Mouse (Mus musculus) MEL (cell line): ENCODE data around the gene Gimap7. TPM values are rescaled to one million over a fixed set of nuclear protein-coding genes. Genes with fewer than 3 reads are reported as not detected.

ENCODE experiments used
- DNase-seq: peaks from one replicate; pipeline ENCODE4 v3.0.0; 2011; ENCODE audit warnings: low read depth, low spot score
- H3K27ac ChIP-seq: 2 replicates; pipeline ENCODE4 v1.5.1; 2012; ENCODE audit warnings: low read depth, mild to moderate bottlenecking, control low read depth, low read length, moderate library complexity; ENCODE audit not compliant: control insufficient read depth
- H3K27me3 ChIP-seq, 2 experiments: fragments of 150-350 bp in 1 of 2; sonication (generic) in 1 of 2; 2 replicates each; pipeline ENCODE4 v1.6.1; 2012; ENCODE audit warnings: low read length in 2 of 2, mild to moderate bottlenecking in 2 of 2, improper control_type of control experiment in 1 of 2, moderate library complexity in 1 of 2; ENCODE audit not compliant: insufficient read depth in 2 of 2, control insufficient read depth in 1 of 2
- H3K36me3 ChIP-seq, 2 experiments: 2 replicates each; pipeline ENCODE4 v1.6.1; 2012 to 2014; ENCODE audit warnings: low read length in 2 of 2, improper control_type of control experiment in 1 of 2, inconsistent platforms in 1 of 2, mild to moderate bottlenecking in 1 of 2; ENCODE audit not compliant: insufficient read depth in 2 of 2, control insufficient read depth in 1 of 2
- H3K4me1 ChIP-seq, 2 experiments: fragments of 150-350 bp in 1 of 2; sonication (generic) in 1 of 2; 2 replicates each; pipeline ENCODE4 v1.6.1; 2012; ENCODE audit warnings: low read length in 2 of 2, improper control_type of control experiment in 1 of 2, mild to moderate bottlenecking in 1 of 2; ENCODE audit not compliant: insufficient read depth in 2 of 2, control insufficient read depth in 1 of 2
- H3K4me3 ChIP-seq, 2 experiments: fragments of 150-350 bp in 1 of 2; sonication (generic) in 1 of 2; 2 replicates each; pipeline ENCODE4 v1.5.1; 2012; ENCODE audit warnings: low read depth in 2 of 2, low read length in 2 of 2, mild to moderate bottlenecking in 2 of 2, moderate library complexity in 2 of 2, control low read depth in 1 of 2, improper control_type of control experiment in 1 of 2; ENCODE audit not compliant: control insufficient read depth in 1 of 2, insufficient read depth in 1 of 2
- H3K79me2 ChIP-seq: 2 replicates; pipeline ENCODE4 v1.6.1; 2012; ENCODE audit warnings: mild to moderate bottlenecking, low read length, moderate library complexity; ENCODE audit not compliant: control insufficient read depth, poor library complexity, insufficient read depth
- H3K9ac ChIP-seq: 2 replicates; pipeline ENCODE4 v1.6.1; 2012; ENCODE audit warnings: low read depth, mild to moderate bottlenecking, control low read depth, low read length, moderate library complexity; ENCODE audit not compliant: control insufficient read depth, poor library complexity, severe bottlenecking
- H3K9me3 ChIP-seq: fragments of 150-350 bp; sonication (generic); replicated peaks from 2 replicates; pipeline ENCODE4 v1.6.1; 2012; ENCODE audit warnings: mild to moderate bottlenecking, low read length, improper control_type of control experiment, moderate library complexity; ENCODE audit not compliant: insufficient read depth
- CHD1 ChIP-seq: IDR thresholded peaks from 2 replicates; pipeline ENCODE4 v1.6.1; 2012; ENCODE audit warnings: low read depth, mild to moderate bottlenecking, inconsistent platforms, low read length, improper control_type of control experiment
- CHD2 ChIP-seq: IDR thresholded peaks from 2 replicates; pipeline ENCODE4 v1.6.1; 2011; ENCODE audit warnings: low read length, improper control_type of control experiment
- CTCF ChIP-seq, 3 experiments: IDR thresholded peaks in 2 of 3; conservative IDR thresholded peaks in 1 of 3; 2 replicates each; pipeline ENCODE4 v1.5.1; 2011 to 2012; ENCODE audit warnings: low read length in 3 of 3, low read depth in 2 of 3, mild to moderate bottlenecking in 2 of 3, improper control_type of control experiment in 1 of 3, inconsistent platforms in 1 of 3, mixed read lengths in 1 of 3, moderate library complexity in 1 of 3; ENCODE audit not compliant: control insufficient read depth in 1 of 3, insufficient read depth in 1 of 3, poor library complexity in 1 of 3, severe bottlenecking in 1 of 3
- E2F4 ChIP-seq: IDR thresholded peaks from 2 replicates; pipeline ENCODE4 v1.6.1; 2011; ENCODE audit warnings: low read depth, low read length, improper control_type of control experiment, borderline replicate concordance
- ETS1 ChIP-seq: IDR thresholded peaks from 2 replicates; pipeline ENCODE4 v1.6.1; 2012; ENCODE audit warnings: low read depth, mild to moderate bottlenecking, inconsistent platforms, low read length, improper control_type of control experiment, moderate library complexity
- GABPA ChIP-seq: IDR thresholded peaks from 2 replicates; pipeline ENCODE4 v1.6.1; 2012; ENCODE audit warnings: low read depth, mild to moderate bottlenecking, inconsistent platforms, low read length, improper control_type of control experiment, moderate library complexity
- HCFC1 ChIP-seq: IDR thresholded peaks from 2 replicates; pipeline ENCODE4 v1.6.1; 2012; ENCODE audit warnings: low read depth, mild to moderate bottlenecking, inconsistent platforms, low read length, improper control_type of control experiment, moderate library complexity
- JUND ChIP-seq: IDR thresholded peaks from 2 replicates; pipeline ENCODE4 v1.6.1; 2011; ENCODE audit warnings: low read depth, mild to moderate bottlenecking, improper control_type of control experiment, low read length
- MAX ChIP-seq: IDR thresholded peaks from 2 replicates; pipeline ENCODE4 v1.6.1; 2011; ENCODE audit warnings: low read length, improper control_type of control experiment
- MYB ChIP-seq: IDR thresholded peaks from 2 replicates; pipeline ENCODE4 v1.6.1; 2011; ENCODE audit warnings: mild to moderate bottlenecking, low read depth, low read length, improper control_type of control experiment
- POLR2AphosphoS2 ChIP-seq: IDR thresholded peaks from 2 replicates; pipeline ENCODE4 v1.6.1; 2011; ENCODE audit warnings: low read length, improper control_type of control experiment
- POLR2AphosphoS5 ChIP-seq: IDR thresholded peaks from 2 replicates; pipeline ENCODE4 v1.6.1; 2012; ENCODE audit warnings: low read depth, borderline replicate concordance, mild to moderate bottlenecking, inconsistent platforms, low read length, moderate library complexity, mixed read lengths
- RAD21 ChIP-seq: IDR thresholded peaks from 2 replicates; pipeline ENCODE4 v1.6.1; 2011; ENCODE audit warnings: mild to moderate bottlenecking, low read depth, low read length, improper control_type of control experiment
- SIN3A ChIP-seq: IDR thresholded peaks from 2 replicates; pipeline ENCODE4 v1.6.1; 2012; ENCODE audit warnings: low read length, improper control_type of control experiment, inconsistent platforms
- SMC3 ChIP-seq: IDR thresholded peaks from 2 replicates; pipeline ENCODE4 v1.6.1; 2011; ENCODE audit warnings: low read depth, low read length, improper control_type of control experiment
- UBTF ChIP-seq: IDR thresholded peaks from 2 replicates; pipeline ENCODE4 v1.6.1; 2012; ENCODE audit warnings: low read depth, mild to moderate bottlenecking, inconsistent platforms, low read length, improper control_type of control experiment, moderate library complexity, borderline replicate concordance; ENCODE audit not compliant: insufficient read depth
- USF1 ChIP-seq: IDR thresholded peaks from 2 replicates; pipeline ENCODE4 v1.6.1; 2014; ENCODE audit warnings: low read depth, mild to moderate bottlenecking, inconsistent platforms, low read length, improper control_type of control experiment, moderate library complexity
- ZC3H11A ChIP-seq: IDR thresholded peaks from 2 replicates; pipeline ENCODE4 v1.6.1; 2012; ENCODE audit warnings: low read depth, mild to moderate bottlenecking, inconsistent platforms, low read length, improper control_type of control experiment
- ZMIZ1 ChIP-seq: IDR thresholded peaks from 2 replicates; pipeline ENCODE4 v1.6.1; 2012; ENCODE audit warnings: low read depth, mild to moderate bottlenecking, inconsistent platforms, low read length, improper control_type of control experiment, moderate library complexity
- ZNF384 ChIP-seq: IDR thresholded peaks from 2 replicates; pipeline ENCODE4 v1.6.1; 2012; ENCODE audit warnings: low read depth, mild to moderate bottlenecking, inconsistent platforms, low read length, improper control_type of control experiment
- polyA plus RNA-seq, 2 experiments: library from polyadenylated mRNA; stranded (reverse) in 1 of 2; unstranded in 1 of 2; fragments of >175 nt in 1 of 2; fragments of >200 nt in 1 of 2; gene quantifications; 2 replicates each; pipeline versions ENCODE4 v1.2.1 to v1.2.4; 2012; ENCODE audit warnings: low replicate concordance in 2 of 2, low read depth in 1 of 2; ENCODE audit not compliant: insufficient read length in 2 of 2, insufficient read depth in 1 of 2, missing spikeins in 1 of 2
- total RNA-seq: library from RNA; depleted of rRNA; stranded (reverse); fragments of 300-350 nt; gene quantifications from 2 replicates; pipeline ENCODE4 v1.2.3, GENCODE M21; 2012

Gene Gimap7
- total and polyA plus RNA-seq, 3 experiments: not detected

DNA sequence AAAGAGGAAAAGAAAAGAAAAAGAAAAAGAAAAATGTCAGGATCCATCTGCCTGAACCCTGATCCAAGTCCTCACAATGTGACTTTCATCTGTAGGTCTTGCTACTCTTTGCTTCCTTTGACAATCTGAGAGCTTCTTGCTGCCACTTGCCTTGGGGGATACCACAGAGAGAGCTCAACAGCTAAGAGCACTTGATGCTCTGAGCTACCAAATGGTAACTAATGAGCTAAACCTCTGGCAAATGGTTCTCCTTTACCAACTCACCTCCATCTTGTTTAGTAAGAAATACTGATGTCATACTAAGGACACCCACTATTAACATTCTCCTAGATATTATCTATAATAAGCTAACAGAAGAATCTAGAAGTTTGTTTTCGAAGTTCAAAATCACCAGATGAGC lies 15.2 kb downstream of the Gimap7 start:
- Histone ChIP-seq H3K9me3 (no peaks in the 10 kb centered on the region), H3K27ac (no peak overlapping the region), H3K36me3 (no peaks in the 10 kb centered on the region), H3K27me3 (no peaks in the 10 kb centered on the region), H3K4me1 (no peaks in the 10 kb centered on the region), H3K9ac (no peak overlapping the region), H3K79me2 (no peaks in the 10 kb centered on the region), H3K4me3 (no peak overlapping the region)
- no peak for DNase-seq
- no peak for TF ChIP-seq SIN3A
- no peak for TF ChIP-seq ZMIZ1
- TF ChIP-seq MYB: no peak
- TF ChIP-seq CHD2: no peak

DNA sequence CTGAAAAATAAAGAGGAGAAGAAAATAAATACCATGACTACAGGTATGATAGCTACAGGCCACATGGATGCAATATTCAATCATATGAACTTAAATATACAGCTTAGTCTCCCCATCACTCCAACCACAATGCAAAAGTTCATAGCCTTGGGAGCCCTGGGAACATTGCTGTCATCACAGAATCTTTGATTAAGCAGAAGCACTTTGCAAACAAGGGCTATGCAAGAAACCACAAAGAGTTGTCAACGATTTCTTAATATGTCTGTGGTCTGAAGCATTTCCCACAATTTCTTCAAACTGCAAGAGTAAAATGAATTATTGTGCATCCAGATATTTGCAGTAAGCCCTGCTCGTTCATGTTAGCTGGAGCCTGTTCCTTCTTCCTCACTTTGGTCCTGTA lies 18.6 kb downstream of the Gimap7 start:
- H3K36me3 ChIP-seq: no peaks in the 10 kb centered on the region
- no peak overlapping the region for H3K4me3 ChIP-seq
- no peak overlapping the region for H3K9ac ChIP-seq
- H3K9me3 ChIP-seq: no peaks in the 10 kb centered on the region
- no peaks in the 10 kb centered on the region for H3K27me3 ChIP-seq
- H3K27ac ChIP-seq: no peak overlapping the region
- no peaks in the 10 kb centered on the region for H3K4me1 ChIP-seq
- no peaks in the 10 kb centered on the region for H3K79me2 ChIP-seq
- DNase-seq: no peak
- TF ChIP-seq MAX: no peak
- no peak for TF ChIP-seq CHD1
- TF ChIP-seq CTCF (IDR thresholded peaks at IDR 0.05 in 2 of 3, conservative IDR thresholded peaks at IDR 0.05 in 1 of 3; ENCODE audit: control insufficient read depth in 1 of 3, insufficient read depth in 1 of 3, low read depth in 2 of 3, low read length in 3 of 3, poor library complexity in 1 of 3, severe bottlenecking in 1 of 3): no peak
- TF ChIP-seq UBTF: no peak
- TF ChIP-seq SMC3: no peak
- no peak for TF ChIP-seq POLR2AphosphoS5
- no peak for TF ChIP-seq SIN3A
- TF ChIP-seq ETS1: no peak
- TF ChIP-seq POLR2AphosphoS2: no peak
- no peak for TF ChIP-seq JUND
- TF ChIP-seq RAD21: no peak
- TF ChIP-seq ZC3H11A: no peak
- TF ChIP-seq USF1: no peak
- TF ChIP-seq HCFC1: no peak
- TF ChIP-seq E2F4: no peak
- no peak for TF ChIP-seq ZNF384
- no peak for TF ChIP-seq CHD2
- no peak for TF ChIP-seq GABPA
